Mouse (Mus musculus): ENCODE measurements at regions not wholly inside any gene's neighbourhood (a gene's known extent, or its start where the extent isn't known, plus 50 kb on each side); places are given as distances from the start of the nearest gene placed in this dataset.

GRCm38 (mm10) chr9:47386646-47387045 is 143.3 kb upstream of the Cadm1 start:
- no peak overlapping the region for H3K4me2 ChIP-seq (ENCODE audit: insufficient read depth, low read depth, poor library complexity, severe bottlenecking)
- dilution Hi-C loops (cut with MboI; ENCODE audit: extremely low pct_ligation_motif_present, extremely low pct_unique_long_range_greater_than_20kb, low sequenced_read_pairs) = no loop called here
- no peak for TF ChIP-seq ELF1 (IDR thresholded peaks at IDR 0.05; ENCODE audit: low read depth, low read length)
- no peaks in the 10 kb centered on the region for H3K27me3 ChIP-seq (replicated peaks)
- in situ Hi-C loops (cut with MboI; ENCODE audit: low pct_ligation_motif_present, low pct_unique_long_range_greater_than_20kb, low sequenced_read_pairs) = no loop called here
- no peaks in the 10 kb centered on the region for H3K4me1 ChIP-seq (ENCODE audit: control insufficient read depth in 1 of 2, insufficient read depth in 2 of 2)
- peaks cover 80% of the 10 kb centered on the region for H3K9me3 ChIP-seq (replicated peaks; ENCODE audit: low read length)
- H3K27ac ChIP-seq (ENCODE audit: insufficient read depth, low read depth) = no peak overlapping the region
- no peak overlapping the region for H3K9ac ChIP-seq (ENCODE audit: insufficient read depth, low read depth)
- no peaks in the 10 kb centered on the region for H3K79me2 ChIP-seq (replicated peaks; ENCODE audit: control insufficient read depth, extremely low read depth, insufficient read depth, poor library complexity, severe bottlenecking)
- DNase-seq (ENCODE audit: extremely low read depth) = no peak
- no peak overlapping the region for H3K4me3 ChIP-seq (replicated peaks in 1 of 3; ENCODE audit: low read depth in 2 of 3, low read length in 2 of 3, poor library complexity in 1 of 3)
- H3K36me3 ChIP-seq (replicated peaks in 1 of 2; ENCODE audit: control insufficient read depth in 1 of 2, insufficient read depth in 1 of 2, low read length in 1 of 2) = no peaks in the 10 kb centered on the region

GRCm38 (mm10) chr9:47387221-47387620 is 142.8 kb upstream of the Cadm1 start:
- dilution Hi-C loops (cut with MboI; ENCODE audit: extremely low pct_ligation_motif_present, extremely low pct_unique_long_range_greater_than_20kb, low sequenced_read_pairs) = no loop called here
- H3K27me3 ChIP-seq (replicated peaks) = no peaks in the 10 kb centered on the region
- no peak overlapping the region for H3K9ac ChIP-seq (ENCODE audit: insufficient read depth, low read depth)
- TF ChIP-seq MAFK (IDR thresholded peaks at IDR 0.05; ENCODE audit: insufficient replicate concordance, low read length) (no peak), BHLHE40 (IDR thresholded peaks at IDR 0.05; ENCODE audit: low read depth, low read length) (no peak), SIN3A (IDR thresholded peaks at IDR 0.05; ENCODE audit: low read length) (no peak), PAX5 (IDR thresholded peaks at IDR 0.05; ENCODE audit: low read length) (no peak), MAX (IDR thresholded peaks at IDR 0.05; ENCODE audit: low read length) (no peak), MEF2A (IDR thresholded peaks at IDR 0.05; ENCODE audit: borderline replicate concordance, low read depth, low read length) (no peak), ZC3H11A (IDR thresholded peaks at IDR 0.05; ENCODE audit: low read depth, low read length) (no peak), UBTF (IDR thresholded peaks at IDR 0.05; ENCODE audit: low read depth, low read length) (no peak), GABPA (IDR thresholded peaks at IDR 0.05; ENCODE audit: insufficient replicate concordance, low read depth, low read length) (no peak), MYC (IDR thresholded peaks at IDR 0.05; ENCODE audit: low read depth, low read length) (no peak), ZMIZ1 (IDR thresholded peaks at IDR 0.05; ENCODE audit: low read depth, low read length) (no peak), JUND (conservative IDR thresholded peaks at IDR 0.05; ENCODE audit: low read depth, low read length) (no peak), CHD1 (IDR thresholded peaks at IDR 0.05; ENCODE audit: low read depth, low read length) (no peak), KAT2A (IDR thresholded peaks at IDR 0.05; ENCODE audit: insufficient replicate concordance, low read length) (no peak)
- no peaks in the 10 kb centered on the region for H3K36me3 ChIP-seq (replicated peaks in 1 of 2; ENCODE audit: control insufficient read depth in 1 of 2, insufficient read depth in 1 of 2, low read length in 1 of 2)
- peaks cover 84% of the 10 kb centered on the region for H3K9me3 ChIP-seq (replicated peaks; ENCODE audit: low read length)
- H3K4me3 ChIP-seq (replicated peaks in 1 of 3; ENCODE audit: low read depth in 2 of 3, low read length in 2 of 3, poor library complexity in 1 of 3) = no peak overlapping the region
- H3K27ac ChIP-seq (ENCODE audit: insufficient read depth, low read depth) = no peak overlapping the region
- H3K4me1 ChIP-seq (ENCODE audit: control insufficient read depth in 1 of 2, insufficient read depth in 2 of 2) = no peaks in the 10 kb centered on the region
- in situ Hi-C loops (cut with MboI; ENCODE audit: low pct_ligation_motif_present, low pct_unique_long_range_greater_than_20kb, low sequenced_read_pairs) = no loop called here
- DNase-seq (ENCODE audit: extremely low read depth) = no peak
- H3K79me2 ChIP-seq (replicated peaks; ENCODE audit: control insufficient read depth, extremely low read depth, insufficient read depth, poor library complexity, severe bottlenecking) = no peaks in the 10 kb centered on the region
- H3K4me2 ChIP-seq (ENCODE audit: insufficient read depth, low read depth, poor library complexity, severe bottlenecking) = no peak overlapping the region
